Mouse (Mus musculus): ENCODE data around the gene Foxp2.

The Foxp2 gene

DNA sequence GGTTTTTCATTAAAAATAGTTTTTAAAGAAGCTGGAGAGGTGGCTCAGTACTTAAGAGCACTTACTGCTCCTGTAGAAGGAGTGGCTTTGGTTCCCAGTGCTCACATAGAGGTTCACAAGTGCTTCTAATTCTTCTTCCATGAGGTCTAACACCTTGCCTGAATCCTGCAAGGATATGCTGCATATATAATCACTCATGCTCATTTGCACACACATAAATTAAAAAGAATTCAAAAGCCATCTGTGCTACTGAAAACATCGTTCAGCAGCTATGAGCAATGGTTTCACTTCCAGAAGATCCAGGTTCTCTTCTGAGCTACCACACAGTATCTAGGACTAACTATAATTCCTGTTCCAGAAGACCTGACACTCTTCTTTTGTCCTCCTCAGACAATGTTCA is 200.4 kb downstream of the Foxp2 start:
- DNase-seq (ENCODE audit: low spot score in 2 of 2) = no peak

DNA sequence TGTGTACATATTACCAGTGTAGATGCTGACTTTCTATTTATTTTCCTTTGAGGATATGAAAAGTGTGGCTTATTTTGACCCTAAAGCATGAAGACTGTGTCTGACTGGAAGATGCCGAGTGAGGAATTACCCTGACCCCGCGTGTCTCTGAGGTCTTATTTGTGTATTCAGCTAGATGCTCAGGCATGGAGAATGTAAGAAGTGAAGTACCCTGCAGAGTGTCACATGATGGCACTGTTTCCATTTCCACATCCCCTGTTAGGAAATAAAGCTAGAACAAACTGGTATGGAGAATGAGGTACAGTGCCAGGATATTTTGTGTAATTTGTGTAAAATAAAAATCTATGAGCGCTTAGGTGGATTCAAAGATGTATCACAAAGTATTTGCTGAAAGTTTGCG is 219.8 kb downstream of the Foxp2 start:
- no peak for DNase-seq (ENCODE audit: low spot score in 2 of 2)

DNA sequence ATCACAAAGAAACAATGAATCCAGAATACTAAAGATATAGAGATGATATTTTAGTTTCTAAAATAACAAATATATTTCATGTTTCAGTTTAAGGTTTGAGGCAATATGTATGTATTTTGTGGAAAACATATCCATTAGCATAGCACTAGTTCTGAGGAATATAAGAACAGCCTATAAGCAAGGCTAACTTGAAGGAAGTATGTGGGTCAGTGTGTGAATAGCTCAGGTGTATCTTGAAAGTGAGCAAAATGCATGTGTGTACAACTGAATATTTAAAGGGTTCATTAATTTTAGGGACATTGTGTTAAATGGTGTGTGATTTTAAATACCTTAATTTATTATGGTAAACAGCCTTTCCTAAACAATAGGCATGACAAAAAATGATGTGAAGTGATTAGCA is 220.2 kb downstream of the Foxp2 start:
- DNase-seq (ENCODE audit: low spot score in 2 of 2) = no peak

DNA sequence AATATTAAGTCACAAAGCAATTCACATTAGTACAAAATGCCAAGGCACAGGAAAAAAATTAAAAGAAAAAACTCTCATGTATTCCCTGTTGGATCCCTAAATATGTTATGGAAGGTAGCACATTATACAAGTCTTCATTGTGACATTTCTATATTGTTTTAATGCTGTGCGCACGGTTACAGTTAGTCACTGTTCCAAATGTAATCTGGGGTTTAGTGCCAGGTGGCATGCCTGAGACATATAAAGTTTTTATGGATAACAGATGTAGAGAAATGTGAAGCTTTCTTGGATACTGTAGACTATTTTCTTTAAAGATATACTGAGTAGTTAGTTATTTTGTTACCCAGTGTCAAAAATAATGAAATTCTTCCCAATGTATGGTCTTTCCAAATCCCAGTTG is 229.0 kb downstream of the Foxp2 start:
- DNase-seq (ENCODE audit: low spot score in 2 of 2) = no peak

DNA sequence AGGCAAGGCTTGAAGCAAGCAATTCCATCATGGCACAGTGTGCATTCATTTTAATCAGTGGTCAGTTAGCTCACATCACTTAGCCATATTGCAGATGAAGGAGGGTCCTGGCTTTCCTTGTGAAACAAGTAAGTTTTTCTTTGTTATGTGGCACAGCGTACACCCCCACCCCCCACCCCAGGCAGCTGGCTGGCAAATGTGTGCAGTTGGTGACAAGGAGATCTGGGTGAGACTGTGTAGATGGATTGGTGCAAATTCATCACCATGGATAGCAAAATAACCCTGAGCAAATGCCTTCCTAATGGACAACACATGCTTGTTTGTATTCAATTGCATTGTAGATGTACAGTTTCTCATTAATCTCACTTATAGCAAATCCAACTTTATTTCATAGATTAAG is 240.9 kb downstream of the Foxp2 start:
- no peak for DNase-seq (ENCODE audit: low spot score in 2 of 2)

DNA sequence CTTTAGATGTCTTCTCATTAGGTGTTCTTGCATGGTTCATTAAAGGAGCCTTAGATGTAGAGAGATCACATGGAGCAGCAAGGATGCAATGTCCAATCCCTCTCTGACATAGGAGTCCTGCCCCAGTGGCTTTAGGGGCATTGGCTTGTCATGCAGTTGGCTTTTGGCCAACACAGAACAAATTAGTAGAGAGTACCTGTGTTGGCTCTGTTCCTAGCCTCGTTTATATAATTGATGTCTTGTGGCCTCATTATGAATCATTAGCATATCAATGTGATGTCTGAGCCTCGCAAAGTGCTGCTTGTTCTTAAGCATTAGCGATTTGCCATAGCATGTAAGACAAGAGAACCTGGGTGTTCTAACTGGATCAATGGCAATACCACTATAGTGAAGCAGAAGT is 250.5 kb downstream of the Foxp2 start:
- no peak for DNase-seq (ENCODE audit: low spot score in 2 of 2)

DNA sequence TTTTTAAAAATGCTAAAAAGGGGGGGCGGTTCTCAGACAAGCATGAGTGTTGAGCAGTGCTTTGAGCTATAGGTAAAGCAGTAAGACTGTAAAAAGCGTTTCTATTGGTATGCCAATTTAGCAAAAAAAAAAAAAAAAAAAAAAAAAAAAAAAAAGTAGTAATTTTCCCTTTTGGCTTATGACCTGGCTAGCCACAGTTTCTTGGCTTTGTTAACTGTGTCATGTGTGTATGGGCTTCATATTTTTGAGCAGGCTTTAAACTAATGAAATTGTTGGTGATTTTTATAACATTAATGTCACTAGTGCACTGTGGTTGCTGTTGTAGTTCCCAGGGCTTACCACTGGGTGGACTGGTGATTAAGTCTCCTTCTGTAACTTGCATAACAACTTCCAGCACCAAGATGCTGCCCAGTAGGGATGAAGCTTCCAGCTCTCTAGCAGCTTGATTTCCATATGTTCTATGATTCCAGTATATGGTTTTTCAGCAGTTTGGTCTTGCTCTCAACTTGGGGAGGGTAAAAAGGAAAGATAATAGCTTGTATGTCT is 262.4 kb downstream of the Foxp2 start:
- DNase-seq (ENCODE audit: low spot score in 2 of 2) = no peak

DNA sequence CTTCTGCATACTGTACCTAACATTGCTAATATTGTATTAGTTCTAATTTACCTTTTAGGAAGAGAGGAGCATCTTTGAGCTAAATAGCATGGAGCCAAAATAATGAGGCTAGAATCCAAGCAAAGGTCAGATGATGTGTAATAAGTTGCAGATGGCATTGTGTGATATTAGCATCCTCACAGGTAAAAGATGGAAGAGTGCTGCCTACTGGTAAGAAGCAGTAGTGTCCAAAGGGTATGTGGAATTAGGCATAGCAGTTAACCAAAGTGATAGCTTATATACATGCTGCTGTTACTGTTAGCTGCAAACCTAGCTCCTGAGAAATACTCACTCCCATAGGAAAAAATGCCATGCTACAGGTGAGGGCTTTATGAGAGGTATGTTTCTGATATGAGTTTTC is 275.6 kb downstream of the Foxp2 start:
- DNase-seq (ENCODE audit: low spot score in 2 of 2) = no peak

DNA sequence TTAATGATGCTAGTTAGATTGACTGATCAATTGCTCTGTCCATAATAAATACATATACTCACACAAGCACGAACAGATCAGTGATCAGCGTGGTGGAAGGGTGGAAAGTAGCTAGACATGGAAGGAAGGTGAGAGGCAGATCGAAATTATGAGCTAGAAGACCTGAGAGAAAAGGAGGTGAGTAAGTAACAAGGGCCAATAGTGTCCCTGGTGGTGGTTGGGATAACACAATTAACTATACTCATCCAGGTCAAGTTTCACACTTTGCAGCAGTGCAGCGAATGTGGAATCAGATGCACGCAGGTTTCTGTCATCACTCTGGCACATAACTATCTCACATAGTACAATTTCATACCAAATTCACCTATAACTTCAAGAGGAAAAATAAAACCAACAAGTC is 291.7 kb downstream of the Foxp2 start:
- DNase-seq (ENCODE audit: low spot score in 2 of 2) = no peak

DNA sequence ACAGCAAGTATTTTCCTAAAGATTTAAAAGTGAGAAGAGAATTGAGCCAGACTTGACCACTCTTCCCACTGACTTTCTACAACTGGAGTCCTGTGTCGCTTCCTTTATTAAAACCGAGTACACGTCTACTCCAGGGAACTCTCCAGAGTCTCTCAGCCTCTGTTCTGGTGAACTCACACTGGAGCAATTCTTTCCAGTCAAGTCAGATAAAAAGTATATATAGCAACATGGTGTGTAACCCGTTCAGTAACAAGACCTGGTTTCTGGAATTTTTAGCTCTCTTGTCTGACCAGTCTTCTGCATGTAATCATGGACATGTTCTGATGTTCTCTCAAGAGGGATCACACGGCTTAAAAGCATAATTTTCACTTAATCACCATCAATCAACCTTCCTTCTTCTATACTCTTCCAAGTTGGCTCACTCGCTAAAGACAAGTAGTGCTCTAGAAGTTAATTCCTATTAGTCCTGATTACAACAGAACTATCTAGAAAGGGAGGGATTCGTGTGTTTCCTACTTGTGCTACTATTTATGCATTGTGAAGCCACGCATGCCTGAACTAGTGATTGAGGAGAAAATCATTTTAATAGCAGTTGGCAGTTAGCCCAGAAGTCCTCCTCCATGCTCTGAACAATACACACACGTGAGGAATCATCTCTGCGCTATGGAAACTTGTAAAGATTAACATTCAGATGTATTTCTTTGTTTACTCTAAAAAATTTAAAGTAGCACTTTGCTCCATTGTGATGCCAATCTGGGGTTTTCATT is 341.2 kb downstream of the Foxp2 start:
- no peak for DNase-seq (ENCODE audit: low spot score in 2 of 2)

DNA sequence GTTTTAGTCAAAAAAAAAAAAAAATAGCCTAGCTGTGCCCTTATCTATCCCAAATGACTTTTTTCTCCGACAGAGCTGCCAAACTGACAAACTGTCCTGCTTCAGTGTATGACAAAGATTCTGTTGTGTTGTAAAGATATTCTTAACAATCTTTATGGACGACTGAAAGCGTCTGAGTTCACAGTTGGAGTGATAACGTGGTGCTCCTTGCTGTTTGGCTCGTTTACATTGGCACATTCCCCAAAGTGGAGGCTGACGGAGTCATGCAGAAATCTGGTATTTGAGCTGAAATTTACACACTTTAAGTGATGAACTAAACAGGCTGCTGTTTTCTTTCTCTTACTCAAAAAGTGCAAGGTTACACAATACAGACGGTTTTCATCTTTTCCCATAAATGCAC is 356.2 kb downstream of the Foxp2 start:
- DNase-seq (ENCODE audit: low spot score in 2 of 2) = no peak

DNA sequence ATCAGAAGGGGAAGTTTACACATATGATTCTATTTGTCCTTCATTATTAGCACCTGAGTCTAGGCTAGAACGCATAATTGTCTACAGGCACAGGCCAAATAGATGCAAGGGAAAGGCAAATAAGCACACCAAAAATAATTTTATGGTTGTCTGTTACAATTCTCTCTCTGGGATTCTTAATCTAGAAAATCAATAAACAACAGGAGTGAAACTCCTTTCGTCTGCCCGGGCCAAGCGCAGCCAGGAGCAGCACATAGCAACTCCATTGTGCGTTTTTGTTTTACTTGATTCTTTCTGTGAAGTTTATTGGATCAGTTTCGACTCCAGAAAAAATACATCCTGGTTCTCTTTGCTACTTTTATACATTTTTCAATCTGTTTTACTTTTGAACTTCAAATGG is 356.7 kb downstream of the Foxp2 start:
- DNase-seq (ENCODE audit: low spot score in 2 of 2) = no peak

DNA sequence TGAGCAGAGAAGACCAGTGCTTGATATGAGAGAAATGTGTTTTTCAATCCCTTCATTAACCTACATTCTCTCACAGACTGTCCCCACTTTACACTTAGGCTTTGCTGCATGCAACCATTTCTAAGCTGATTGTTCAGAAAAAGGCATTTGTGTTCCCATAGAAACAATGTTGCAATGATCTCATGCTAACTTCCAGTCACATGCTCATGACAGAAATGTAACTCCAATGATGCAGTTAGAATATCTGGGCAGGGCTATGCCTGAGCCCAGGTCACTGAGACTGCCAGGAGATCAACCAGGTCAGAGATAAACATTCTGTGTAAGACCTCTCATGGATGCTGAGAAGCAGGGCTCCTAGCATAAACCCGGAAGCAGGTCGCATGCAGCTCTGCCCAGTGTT is 367.0 kb downstream of the Foxp2 start:
- no peak for DNase-seq (ENCODE audit: low spot score in 2 of 2)

DNA sequence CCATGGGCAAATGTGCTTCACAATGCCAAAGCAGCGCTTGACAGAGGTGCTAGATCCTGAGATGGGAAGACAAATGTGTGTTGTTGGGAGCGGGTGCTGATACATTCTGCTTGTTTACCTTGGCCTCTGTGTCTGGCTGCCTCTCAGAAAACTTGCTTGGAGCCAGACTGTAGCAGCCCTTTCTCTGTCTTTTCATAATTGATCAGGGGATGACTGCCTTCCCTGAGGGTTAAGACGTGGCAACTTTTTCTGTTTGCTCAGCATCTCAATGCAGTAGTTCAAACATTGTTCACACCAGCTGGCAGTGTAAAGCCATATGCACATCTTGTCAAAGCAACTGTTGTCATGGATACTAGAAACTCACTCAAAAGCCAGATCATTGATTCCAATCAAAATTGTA is 384.1 kb downstream of the Foxp2 start:
- no peak for DNase-seq (ENCODE audit: low spot score in 2 of 2)

DNA sequence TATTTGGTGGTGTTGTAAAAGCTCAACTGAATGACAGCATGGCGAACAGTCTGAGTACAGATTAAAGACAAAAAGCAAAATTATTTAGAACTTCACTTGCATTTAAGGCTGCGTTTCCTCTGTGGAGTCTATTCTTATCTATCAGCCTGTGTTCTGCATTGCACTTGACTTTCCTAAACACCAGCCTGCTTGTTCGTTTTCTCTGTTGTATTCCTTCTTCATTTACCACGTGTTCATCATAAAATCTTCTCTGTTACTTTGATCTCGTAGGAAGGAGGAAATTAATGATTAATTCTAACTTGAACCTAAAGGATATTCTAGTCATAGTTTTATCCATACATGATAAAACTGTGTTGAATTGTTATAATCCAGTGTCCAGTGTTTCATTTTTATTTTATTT is 392.9 kb downstream of the Foxp2 start:
- no peak for DNase-seq (ENCODE audit: low spot score in 2 of 2)

DNA sequence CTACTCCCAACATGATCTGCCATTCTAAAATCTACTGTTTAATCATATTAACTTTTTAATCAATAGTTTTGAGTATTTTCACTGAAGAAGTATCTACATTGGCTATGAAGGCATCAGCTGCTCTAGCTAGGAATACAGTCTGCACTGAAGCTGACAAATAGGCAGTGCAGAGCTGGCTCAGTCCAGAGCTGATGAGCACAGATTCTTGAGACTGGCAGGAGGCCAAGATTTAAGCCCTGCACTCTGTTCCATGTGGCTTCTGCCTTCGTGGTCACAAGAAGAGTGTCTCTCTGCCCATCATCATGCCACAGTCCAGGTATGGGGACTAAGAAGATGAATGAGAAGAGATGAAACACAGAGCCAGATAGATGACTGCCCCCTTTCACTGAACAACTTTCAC is 398.1 kb downstream of the Foxp2 start:
- no peak for DNase-seq (ENCODE audit: low spot score in 2 of 2)

DNA sequence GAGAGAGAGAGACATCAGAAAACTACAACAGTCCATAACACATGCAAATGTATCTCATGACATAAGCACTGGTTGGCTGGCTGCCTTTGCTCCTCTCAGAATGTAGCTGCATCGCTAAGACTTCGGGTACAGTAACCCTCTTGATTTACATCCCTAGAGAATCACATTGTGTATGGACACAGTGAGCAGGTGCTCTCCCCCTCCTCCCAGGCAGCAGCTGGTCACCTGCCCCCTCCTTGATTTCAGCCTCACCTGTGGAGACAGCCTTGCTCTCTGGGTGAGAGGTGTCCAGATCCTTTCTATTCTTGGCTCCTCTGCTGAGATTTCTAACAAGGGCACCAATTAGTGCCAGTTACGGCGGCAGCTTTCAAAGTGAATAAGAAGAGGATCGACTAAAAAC is 409.5 kb downstream of the Foxp2 start:
- no peak for DNase-seq (ENCODE audit: low spot score in 2 of 2)

DNA sequence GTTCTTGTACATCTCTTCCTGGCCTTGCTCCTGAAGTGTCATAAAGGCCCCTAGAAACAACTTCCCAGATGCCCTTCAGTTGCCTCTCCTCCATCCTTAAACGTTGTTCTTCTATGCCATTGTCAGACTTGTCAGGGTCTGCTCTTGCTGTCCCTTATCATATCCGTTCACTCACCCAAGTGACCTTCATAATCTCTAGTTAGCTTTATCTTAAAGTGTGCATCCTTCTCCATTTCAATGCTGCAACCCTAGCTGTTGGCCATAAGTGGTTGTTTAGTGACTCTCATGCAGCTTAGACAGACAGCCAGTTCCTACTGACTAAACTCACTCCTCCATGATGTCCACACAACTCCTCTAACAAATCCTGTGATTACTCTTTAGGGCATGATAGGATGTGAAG is 415.8 kb downstream of the Foxp2 start:
- no peak for DNase-seq (ENCODE audit: low spot score in 2 of 2)

DNA sequence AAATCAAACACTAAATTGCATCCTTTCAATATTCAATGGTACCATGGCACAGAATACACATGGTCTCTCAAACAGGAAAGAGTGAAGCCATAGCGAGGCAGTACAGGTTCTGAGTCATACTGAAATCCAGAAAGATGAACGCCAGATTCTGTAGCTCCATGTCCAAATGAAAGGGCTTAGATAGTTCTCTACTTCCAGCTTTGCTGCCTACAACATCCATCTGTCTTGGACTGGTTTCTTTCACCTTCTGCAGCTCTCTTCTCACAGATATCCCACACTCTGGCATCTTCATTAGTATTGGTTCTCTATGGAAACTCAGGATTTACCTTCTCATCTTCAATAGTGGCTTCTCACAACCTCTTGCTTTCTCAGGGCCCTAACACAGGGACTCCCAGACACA is 417.2 kb downstream of the Foxp2 start:
- no peak for DNase-seq (ENCODE audit: low spot score in 2 of 2)

DNA sequence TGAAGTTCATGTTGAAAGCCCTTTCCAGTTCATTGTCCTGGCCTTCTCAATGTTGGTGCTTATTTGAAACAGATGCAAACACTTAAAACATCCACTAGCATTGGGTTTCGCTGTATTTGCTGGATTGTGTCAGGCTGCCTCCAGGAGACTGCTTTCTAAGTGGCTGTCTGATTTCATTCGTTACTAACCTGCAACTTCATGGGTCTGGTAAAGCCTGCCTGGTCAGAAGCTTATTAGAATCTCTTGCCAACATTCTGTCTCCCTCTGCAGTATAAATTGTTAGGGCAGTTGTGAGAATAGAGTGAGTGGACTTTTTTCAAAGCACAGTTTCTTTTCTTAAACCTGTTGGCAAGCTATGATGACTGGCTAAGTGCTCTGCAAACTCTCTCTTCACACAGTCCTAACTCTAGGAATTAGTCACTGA is 420.4 kb downstream of the Foxp2 start:
- no peak for DNase-seq (ENCODE audit: low spot score in 2 of 2)

DNA sequence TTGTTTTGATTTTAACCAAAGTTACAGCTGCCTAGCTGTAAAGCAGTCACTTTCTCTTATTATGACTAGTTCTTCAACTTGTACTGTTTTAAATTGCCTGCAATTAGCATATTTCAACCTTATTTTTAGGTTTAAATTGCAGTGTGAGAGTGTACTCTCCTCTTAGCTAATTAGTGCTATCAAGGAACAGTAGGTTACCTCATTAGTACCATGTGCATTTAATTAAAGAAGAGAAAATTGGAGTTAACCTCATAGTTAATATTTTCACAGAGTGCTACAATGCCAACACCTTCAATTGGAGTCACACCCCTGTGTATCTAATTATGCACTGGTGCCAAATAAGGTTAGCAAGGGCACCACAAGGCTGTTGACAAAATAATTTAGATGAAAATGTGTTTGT is 421.9 kb downstream of the Foxp2 start:
- DNase-seq (ENCODE audit: low spot score in 2 of 2) = no peak

DNA sequence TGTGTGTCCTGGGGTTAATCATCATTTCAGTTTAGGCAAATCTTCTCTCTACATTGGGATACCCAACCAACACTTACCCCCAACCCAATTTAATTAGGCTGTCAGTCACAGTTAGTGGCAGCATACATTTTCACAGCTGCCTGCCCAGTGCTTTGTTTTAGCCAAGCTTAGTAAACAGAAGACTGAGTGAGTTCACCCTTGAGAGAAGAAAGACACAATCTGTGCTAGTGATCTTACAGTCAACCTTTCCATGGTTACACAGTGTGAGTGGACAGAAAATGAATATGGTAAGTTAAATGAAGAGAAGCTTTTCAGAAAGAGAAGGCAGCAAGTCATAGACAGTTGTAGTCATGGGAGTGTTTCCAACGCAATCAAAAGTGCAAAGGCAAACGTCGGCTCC is 446.6 kb downstream of the Foxp2 start:
- no peak for DNase-seq (ENCODE audit: low spot score in 2 of 2)

DNA sequence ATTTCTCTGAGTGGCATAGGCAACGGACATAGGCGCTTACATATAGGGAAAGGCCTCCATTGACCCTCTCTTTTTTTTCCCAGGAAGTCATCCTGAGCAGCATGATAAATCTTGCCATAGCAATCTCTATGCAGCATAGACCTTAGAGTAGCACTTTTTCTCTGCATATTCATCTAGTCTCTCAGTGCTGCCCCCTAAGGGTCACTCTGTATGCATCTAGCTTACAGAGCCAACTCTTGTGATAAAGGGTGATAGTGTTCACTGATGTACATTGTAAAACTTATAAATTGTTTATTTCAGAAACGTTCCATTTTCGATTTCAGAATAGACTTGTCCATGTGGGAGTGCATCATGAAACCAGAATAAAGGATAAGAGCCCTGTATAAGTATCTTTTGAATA is 454.7 kb downstream of the Foxp2 start:
- no peak for DNase-seq (ENCODE audit: low spot score in 2 of 2)

DNA sequence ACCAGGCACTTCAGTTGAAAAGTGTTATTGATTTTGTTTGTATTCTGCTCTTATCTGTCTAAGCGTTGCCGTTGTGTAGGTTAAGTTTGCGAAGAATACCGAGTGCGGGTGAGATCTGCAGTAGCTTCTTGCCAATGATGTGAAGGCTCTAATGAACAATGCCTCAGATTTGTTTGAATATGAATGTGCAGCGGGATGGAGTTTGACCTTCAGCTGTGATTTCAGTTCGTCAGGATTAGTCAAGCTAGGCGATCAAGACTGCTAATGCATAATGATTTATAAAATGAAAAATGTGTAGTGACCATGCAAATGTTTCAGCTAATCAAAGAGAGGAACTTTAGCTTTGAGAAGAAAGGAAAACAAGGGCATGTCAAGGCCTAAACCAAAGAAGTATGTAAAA is 469.1 kb downstream of the Foxp2 start:
- no peak for DNase-seq (ENCODE audit: low spot score in 2 of 2)

Data from thymus, postnatal 10 days (tissue).